Mouse (Mus musculus) heart, embryonic 11.5 days (tissue): ENCODE measurements at regions not wholly inside any gene's neighbourhood (a gene's known extent, or its start where the extent isn't known, plus 50 kb on each side); places are given as distances from the start of the nearest gene placed in this dataset.
"Not testable (repeated sequence)": the region's sequence is repeated elsewhere in the genome, so short reads cannot be mapped to it uniquely, and the experiment has no call there.

ENCODE experiments used
- ATAC-seq: fragments of 200-750 bp; cut with Nextera tagmentation; replicated peaks from 2 replicates; pipeline ENCODE4 v1.8.0; 2017; ENCODE audit warnings: moderate library complexity; ENCODE audit not compliant: insufficient number of reproducible peaks, low FRiP score, low TSS enrichment
- H3K27ac ChIP-seq: fragments of 300-500 bp; sonication (generic); 2 replicates; pipeline ENCODE4 v1.5.1; 2014; ENCODE audit warnings: mild to moderate bottlenecking, low read depth, low read length
- H3K27me3 ChIP-seq: fragments of 300-500 bp; sonication (generic); 2 replicates; pipeline ENCODE4 v1.6.1; 2014; ENCODE audit warnings: mild to moderate bottlenecking, low read length, mixed read lengths; ENCODE audit not compliant: control insufficient read depth, insufficient read depth
- H3K36me3 ChIP-seq: fragments of 300-500 bp; sonication (generic); 2 replicates; pipeline ENCODE4 v1.6.1; 2014; ENCODE audit warnings: mild to moderate bottlenecking, low read length, moderate library complexity, mixed read lengths; ENCODE audit not compliant: control insufficient read depth, insufficient read depth
- H3K4me1 ChIP-seq: fragments of 300-500 bp; sonication (generic); 2 replicates; pipeline ENCODE4 v1.6.1; 2014; ENCODE audit warnings: low read length; ENCODE audit not compliant: control insufficient read depth, insufficient read depth
- H3K4me2 ChIP-seq: fragments of 300-500 bp; sonication (generic); 2 replicates; pipeline ENCODE4 v1.6.1; 2014; ENCODE audit warnings: mild to moderate bottlenecking, moderate library complexity
- H3K4me3 ChIP-seq: fragments of 300-500 bp; sonication (generic); 2 replicates; pipeline ENCODE4 v1.5.1; 2014; ENCODE audit warnings: low read depth, low read length
- H3K9ac ChIP-seq: fragments of 300-500 bp; sonication (generic); 2 replicates; pipeline ENCODE4 v1.6.1; 2014; ENCODE audit warnings: mild to moderate bottlenecking, low read depth, low read length, moderate library complexity
- H3K9me3 ChIP-seq: fragments of 300-500 bp; sonication (generic); replicated peaks from 2 replicates; pipeline ENCODE4 v1.6.1; 2016; ENCODE audit warnings: low read length; ENCODE audit not compliant: control insufficient read depth
- WGBS: fragments of 180-500 bp; shearing (Covaris S2); extraction: QIAGEN DNeasy Blood & Tissue Kit; methylation state at CpG from one replicate; pipeline ENCODE4 v1.1.7; 2014; ENCODE audit not compliant: insufficient replicate concordance; 5-methylcytosine and 5-hydroxymethylcytosine counted together

DNA sequence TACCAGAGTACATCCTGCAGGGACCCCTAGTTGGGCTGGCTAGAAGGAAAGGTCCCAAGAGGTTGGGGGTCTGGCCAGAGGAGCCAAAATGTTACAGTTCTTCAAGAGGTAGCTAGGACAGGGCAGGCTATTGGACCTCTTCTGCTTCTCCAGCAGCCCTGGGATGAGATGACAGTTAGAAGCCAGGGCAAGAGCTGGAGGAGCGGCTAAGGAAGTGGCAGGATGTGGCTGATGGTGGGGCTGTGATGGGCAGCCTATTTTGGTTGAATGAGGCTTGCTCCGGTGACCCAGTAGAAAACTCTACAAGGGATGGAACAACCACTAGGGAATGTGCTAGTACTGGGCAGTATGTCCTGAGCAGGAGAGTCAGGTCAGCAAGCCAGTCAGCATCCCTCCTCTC, 82.8 kb downstream of the Ddx11 start:
- Histone ChIP-seq H3K4me1 (no peaks in the 10 kb centered on the region), H3K4me2 (no peak overlapping the region), H3K27ac (no peak overlapping the region), H3K9me3 (no peaks in the 10 kb centered on the region), H3K9ac (no peak overlapping the region), H3K36me3 (no peaks in the 10 kb centered on the region), H3K4me3 (no peak overlapping the region), H3K27me3 (no peaks in the 10 kb centered on the region)
- 78% methylated on average over 2 of the region's 2 CpGs for WGBS
- ATAC-seq, result no peak

DNA sequence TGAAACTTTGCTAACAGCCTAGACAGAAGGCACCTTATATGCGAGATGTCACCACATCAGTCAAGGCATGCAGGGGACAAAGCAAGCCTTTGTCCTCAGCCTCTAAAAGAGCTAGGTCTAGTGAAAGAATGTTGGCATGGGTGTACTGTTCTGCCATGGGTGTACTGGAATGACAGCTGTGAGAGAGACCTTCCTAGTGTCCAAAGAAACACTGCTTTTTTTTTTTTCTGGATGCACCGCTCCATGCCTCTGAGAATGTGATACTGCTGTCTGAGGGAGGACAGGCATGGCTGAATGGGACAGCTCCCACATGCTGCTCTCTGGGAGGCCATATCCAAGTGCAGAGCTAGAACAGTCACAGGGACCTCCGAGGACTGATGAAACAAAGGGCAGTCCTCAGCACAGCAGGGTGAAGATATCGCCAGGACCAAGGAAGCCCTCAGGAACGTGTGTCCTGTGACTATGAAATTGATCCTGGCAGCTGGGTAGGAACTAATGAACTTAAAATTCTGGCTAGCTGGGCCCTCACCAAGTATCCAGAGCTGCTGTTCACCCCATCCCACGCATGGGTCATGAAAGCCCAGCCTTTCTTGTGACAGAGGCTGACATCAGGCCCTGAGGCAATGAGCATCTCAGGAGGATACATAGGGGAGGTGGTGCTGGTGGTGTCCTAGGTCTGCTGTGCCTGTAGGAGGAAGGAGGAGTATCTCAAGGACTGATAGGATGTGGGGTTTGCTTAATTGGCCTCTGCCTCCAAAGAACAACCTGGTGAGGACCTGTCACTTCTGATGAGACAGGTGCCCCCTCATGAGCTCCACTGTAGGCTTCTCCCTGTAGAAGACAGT, 84.6 kb downstream of the Ddx11 start:
- ATAC-seq, H3K4me3 ChIP-seq, H3K9me3 ChIP-seq, H3K27me3 ChIP-seq, H3K4me1 ChIP-seq, H3K36me3 ChIP-seq, H3K4me2 ChIP-seq, H3K27ac ChIP-seq, H3K9ac ChIP-seq: not testable (repeated sequence)
- WGBS, result 64% methylated on average over 6 of the region's 6 CpGs

DNA sequence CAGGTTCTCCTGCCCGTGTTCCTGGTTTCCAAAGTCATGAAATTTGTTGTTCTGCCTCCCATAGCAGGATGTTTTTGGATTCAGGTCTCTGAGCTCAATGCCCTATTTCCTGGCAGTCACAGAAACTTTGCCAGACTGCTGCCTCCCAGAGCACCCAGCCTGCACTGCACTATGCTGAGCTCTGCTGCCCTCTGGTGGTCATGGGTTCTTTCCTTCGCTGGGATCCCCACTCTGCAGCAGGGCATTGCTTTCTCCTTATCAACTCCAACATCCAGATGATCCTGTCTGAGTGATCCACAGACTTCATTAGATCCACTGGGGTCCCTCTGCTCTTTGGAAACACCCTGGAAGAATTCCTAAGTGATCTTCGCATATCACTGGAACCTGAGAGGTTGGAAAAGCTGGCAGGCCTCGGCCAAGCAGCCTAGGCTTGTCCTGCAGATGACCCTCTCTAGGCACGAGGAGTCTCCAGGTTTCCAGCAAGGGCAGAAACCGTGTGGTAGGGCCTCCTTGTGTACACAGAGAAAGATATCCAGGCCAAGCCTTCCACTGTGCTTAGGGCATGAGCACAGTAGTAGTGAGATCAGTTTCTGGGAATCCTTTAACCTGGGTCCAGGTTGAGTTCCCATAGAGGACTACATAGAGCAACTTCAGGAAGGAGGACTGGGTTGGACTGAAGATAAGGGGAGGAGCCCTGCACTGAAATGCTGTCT, 85.6 kb downstream of the Ddx11 start:
- H3K9me3 ChIP-seq, H3K9ac ChIP-seq, H3K4me2 ChIP-seq, H3K4me3 ChIP-seq, H3K36me3 ChIP-seq, H3K27ac ChIP-seq, H3K4me1 ChIP-seq, H3K27me3 ChIP-seq: not testable (repeated sequence)
- 46% methylated on average over 3 of the region's 6 CpGs for WGBS
- ATAC-seq, result peak; percentile 18; the same call in 1 of the 2 replicates

DNA sequence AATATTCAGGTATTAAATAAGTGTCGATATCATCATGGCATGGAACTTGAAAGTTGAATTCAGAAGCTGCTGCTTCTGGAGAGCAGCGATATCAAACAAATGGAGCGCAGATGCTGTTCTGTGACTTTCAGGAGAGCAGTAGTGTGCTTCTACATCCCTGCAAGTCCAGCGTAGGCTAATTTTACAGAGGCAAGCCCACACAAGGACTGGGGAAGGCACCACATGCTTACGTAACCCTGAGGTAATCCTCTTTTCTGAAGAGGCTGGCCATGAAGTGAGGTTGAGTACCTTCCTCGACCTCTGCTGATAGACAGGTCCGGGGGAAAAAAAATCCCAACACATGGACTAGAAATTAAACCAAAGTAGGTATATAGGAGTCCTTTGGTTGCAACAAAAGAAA, 88.2 kb downstream of the Ddx11 start:
- WGBS, result 75% methylated on average over 7 of the region's 7 CpGs
- H3K4me1 ChIP-seq, result no peaks in the 10 kb centered on the region
- no peaks in the 10 kb centered on the region for H3K27me3 ChIP-seq
- no peak overlapping the region for H3K9ac ChIP-seq
- H3K36me3 ChIP-seq, result no peaks in the 10 kb centered on the region
- no peak overlapping the region for H3K27ac ChIP-seq
- no peak for ATAC-seq
- no peaks in the 10 kb centered on the region for H3K9me3 ChIP-seq
- no peak overlapping the region for H3K4me2 ChIP-seq
- no peak overlapping the region for H3K4me3 ChIP-seq

DNA sequence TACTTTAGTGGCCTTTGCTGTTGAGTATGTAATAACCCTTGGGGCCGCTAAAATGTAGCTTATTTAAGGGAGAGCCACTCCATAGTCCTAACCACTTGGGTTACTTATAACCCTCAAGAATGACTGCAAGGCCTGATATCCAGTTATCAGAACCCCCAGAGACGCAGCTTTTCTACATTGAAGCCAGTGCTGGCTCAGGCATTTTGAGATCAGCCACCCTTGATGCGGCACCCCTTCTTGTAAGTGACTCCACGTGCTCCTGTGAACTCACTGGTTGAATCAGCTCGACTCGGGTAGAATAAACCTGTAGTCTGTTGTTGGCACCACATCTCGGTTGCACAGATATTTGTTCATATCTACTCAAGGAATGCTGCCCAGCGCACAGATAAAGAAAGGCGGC, 89.3 kb downstream of the Ddx11 start:
- ATAC-seq, result no peak
- Histone ChIP-seq H3K4me3 (no peak overlapping the region), H3K9me3 (no peaks in the 10 kb centered on the region), H3K4me2 (no peak overlapping the region), H3K9ac (no peak overlapping the region), H3K4me1 (no peaks in the 10 kb centered on the region), H3K36me3 (no peaks in the 10 kb centered on the region), H3K27ac (no peak overlapping the region), H3K27me3 (no peaks in the 10 kb centered on the region)
- 81% methylated on average over 9 of the region's 9 CpGs for WGBS

DNA sequence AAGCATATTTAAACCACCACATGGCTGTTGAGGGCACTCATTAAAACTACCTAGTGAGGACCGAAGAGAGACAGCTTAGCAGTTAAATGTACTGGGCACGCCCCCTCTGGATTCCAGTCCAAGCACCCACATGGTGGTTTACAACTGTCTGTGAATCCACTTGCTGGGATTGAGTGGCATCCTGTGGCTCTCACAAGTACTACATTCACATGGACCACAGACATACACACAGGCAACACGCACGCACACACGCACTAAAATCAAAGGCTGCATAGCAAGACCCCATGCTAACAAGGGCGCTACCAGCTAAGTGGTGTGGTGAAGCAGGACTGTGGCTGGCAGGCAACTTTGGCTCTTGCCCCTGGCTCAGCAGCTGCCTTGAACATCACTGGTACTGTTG, 95.0 kb downstream of the Ddx11 start:
- no peak overlapping the region for H3K4me3 ChIP-seq
- H3K4me1 ChIP-seq, result no peaks in the 10 kb centered on the region
- no peaks in the 10 kb centered on the region for H3K27me3 ChIP-seq
- ATAC-seq, result no peak
- H3K9ac ChIP-seq, result no peak overlapping the region
- WGBS, result 89% methylated on average over 6 of the region's 6 CpGs
- H3K9me3 ChIP-seq, result no peaks in the 10 kb centered on the region
- no peak overlapping the region for H3K27ac ChIP-seq
- H3K4me2 ChIP-seq, result no peak overlapping the region
- no peaks in the 10 kb centered on the region for H3K36me3 ChIP-seq

DNA sequence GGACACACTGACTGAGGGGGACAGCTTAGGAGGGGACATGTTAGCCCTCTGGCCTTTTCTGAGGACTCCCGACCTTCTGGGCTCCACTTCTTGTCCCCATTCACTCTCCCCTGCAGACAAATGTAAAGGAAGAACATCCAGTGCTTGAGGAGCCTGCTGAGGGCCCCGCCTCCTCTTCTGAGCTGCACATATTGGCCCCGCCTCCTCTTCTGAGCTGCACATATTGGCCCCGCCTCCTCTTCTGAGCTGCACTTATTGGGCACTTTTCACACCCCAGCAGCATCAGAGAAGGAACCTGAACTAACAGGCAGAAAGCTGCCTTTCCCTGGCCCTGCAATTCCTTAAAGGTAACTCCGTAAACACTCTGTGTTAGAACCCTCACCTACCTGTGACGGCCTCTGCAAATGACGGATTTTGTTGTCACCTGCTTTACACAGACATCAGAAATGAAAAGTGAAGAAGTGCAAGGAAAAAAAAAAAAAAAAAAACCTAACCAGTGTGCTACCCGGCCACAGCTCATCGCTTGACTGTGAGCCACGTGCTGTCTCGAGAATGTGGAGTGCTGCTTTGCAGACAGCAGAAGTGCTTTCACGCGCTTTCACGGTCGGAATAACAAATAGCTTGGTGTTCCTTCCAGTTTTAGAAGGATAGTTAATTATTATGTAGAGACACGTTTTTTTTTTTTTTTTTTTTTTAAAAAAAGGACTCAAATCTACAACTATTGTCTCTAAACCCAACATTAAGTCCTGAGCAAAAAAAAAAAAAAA, 96.5 kb downstream of the Ddx11 start:
- no peak overlapping the region for H3K27ac ChIP-seq
- WGBS, result 70% methylated on average over 16 of the region's 16 CpGs
- no peaks in the 10 kb centered on the region for H3K9me3 ChIP-seq
- H3K9ac ChIP-seq, result no peak overlapping the region
- no peaks in the 10 kb centered on the region for H3K36me3 ChIP-seq
- no peak overlapping the region for H3K4me3 ChIP-seq
- no peaks in the 10 kb centered on the region for H3K4me1 ChIP-seq
- no peak overlapping the region for H3K4me2 ChIP-seq
- ATAC-seq, result no peak
- no peaks in the 10 kb centered on the region for H3K27me3 ChIP-seq

DNA sequence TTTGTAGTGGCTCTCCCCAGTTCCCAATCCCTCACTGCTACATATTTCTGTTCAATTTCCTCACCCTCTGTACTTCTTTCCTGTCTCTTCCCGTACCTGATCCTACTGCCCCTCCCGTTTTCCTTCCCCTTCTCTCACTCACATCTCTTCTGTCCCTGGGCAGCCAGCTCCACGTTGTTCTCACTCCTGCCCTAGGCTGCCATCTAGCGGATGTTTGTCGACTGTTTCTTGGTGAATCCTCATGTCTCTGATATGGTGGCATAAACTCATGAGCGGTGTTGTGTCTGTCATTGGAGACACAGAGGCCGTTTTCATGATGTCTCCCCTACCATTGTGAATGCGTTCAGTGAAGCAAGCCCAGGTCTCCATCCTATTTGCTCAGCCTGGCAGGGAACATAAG, 97.9 kb downstream of the Ddx11 start:
- whole genome bisulfite sequencing, result 7% methylated on average over 8 of the region's 8 CpGs
- H3K27me3 ChIP-seq, result no peaks in the 10 kb centered on the region
- no peaks in the 10 kb centered on the region for H3K4me1 ChIP-seq
- no peak overlapping the region for H3K4me2 ChIP-seq
- no peak overlapping the region for H3K9ac ChIP-seq
- ATAC-seq, result no peak
- H3K9me3 ChIP-seq, result no peaks in the 10 kb centered on the region
- H3K36me3 ChIP-seq, result no peaks in the 10 kb centered on the region
- H3K27ac ChIP-seq, result no peak overlapping the region
- H3K4me3 ChIP-seq, result no peak overlapping the region
